Mouse (Mus musculus) hindbrain, embryonic 15.5 days (tissue): ENCODE measurements around the gene Gng10. TPM values are rescaled to one million over a fixed set of nuclear protein-coding genes. Genes with fewer than 3 reads are reported as not detected.
A peak's percentile ranks its signal among the peaks of the same experiment; 100 is the strongest.

ENCODE experiments used
- ATAC-seq: fragments of 200-750 bp; cut with Nextera tagmentation; 2 replicates; pipeline ENCODE4 v1.8.0; 2017; ENCODE audit warnings: low read depth, moderate number of reproducible peaks, moderate TSS enrichment; ENCODE audit not compliant: low FRiP score
- H3K27ac ChIP-seq: fragments of 300-500 bp; sonication (generic); replicated peaks from 2 replicates; pipeline ENCODE4 v1.5.1; 2015; ENCODE audit warnings: mild to moderate bottlenecking, inconsistent platforms
- H3K27me3 ChIP-seq: fragments of 300-500 bp; sonication (generic); 2 replicates; pipeline ENCODE4 v1.6.1; 2015; ENCODE audit warnings: control low read depth, inconsistent platforms
- H3K36me3 ChIP-seq: fragments of 300-500 bp; sonication (generic); 2 replicates; pipeline ENCODE4 v1.6.1; 2015; ENCODE audit warnings: control low read depth, inconsistent platforms
- H3K4me1 ChIP-seq: fragments of 300-500 bp; sonication (generic); replicated peaks from 2 replicates; pipeline ENCODE4 v1.6.1; 2015; ENCODE audit warnings: control low read depth, inconsistent platforms
- H3K4me2 ChIP-seq: fragments of 300-500 bp; sonication (generic); 2 replicates; pipeline ENCODE4 v1.6.1; 2015; ENCODE audit warnings: moderate library complexity, mild to moderate bottlenecking, inconsistent platforms
- H3K4me3 ChIP-seq: fragments of 300-500 bp; sonication (generic); 2 replicates; pipeline ENCODE4 v1.5.1; 2015; ENCODE audit warnings: mild to moderate bottlenecking, inconsistent platforms
- H3K9ac ChIP-seq: fragments of 300-500 bp; sonication (generic); 2 replicates; pipeline ENCODE4 v1.6.1; 2015; ENCODE audit warnings: inconsistent platforms
- H3K9me3 ChIP-seq: fragments of 300-500 bp; sonication (generic); 2 replicates; pipeline ENCODE4 v1.6.1; 2016; ENCODE audit warnings: control low read depth, inconsistent platforms
- WGBS: fragments of 180-500 bp; shearing (Covaris S2); methylation state at CpG from one replicate; pipeline ENCODE4 v1.1.7; 2015; 5-methylcytosine and 5-hydroxymethylcytosine counted together
- polyA plus RNA-seq: library from polyadenylated mRNA; unstranded; fragments of >200 nt; fragmentation: Nextera tagmentation; extraction: Ambion mirVana; gene quantifications from 2 replicates; pipeline ENCODE4 v1.2.1, GENCODE M21; 2015

Gene Gng10
- polyA plus RNA-seq, 1 experiment from 2014 or later: 182 TPM

DNA sequence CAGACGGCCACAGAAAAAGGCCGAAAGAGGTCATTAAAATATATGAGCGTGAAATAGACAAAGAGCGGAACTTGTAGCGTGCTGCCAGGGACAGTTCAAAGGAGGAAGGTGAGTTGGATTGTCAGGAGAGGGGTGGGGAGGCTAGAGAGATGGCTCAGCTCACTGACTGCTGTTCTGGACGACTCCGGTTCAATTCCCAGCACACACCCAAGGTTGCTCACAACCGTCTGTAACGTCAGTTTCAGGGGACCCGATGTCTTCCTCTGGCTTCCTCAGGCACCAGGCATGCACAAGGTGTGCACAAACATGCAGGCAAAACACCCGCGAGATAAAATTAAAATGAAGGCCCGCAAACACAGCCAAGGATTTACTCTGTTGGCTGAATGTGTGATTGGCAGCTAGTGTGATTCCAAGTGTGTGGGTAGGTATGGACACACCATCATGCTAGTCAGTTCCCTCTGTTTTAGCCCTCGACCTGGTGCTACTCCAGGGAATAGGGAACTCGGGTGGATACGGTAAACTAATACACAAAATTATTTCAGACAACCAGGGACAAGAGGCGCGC lies 980 bp downstream of the Gng10 start:
- peak; percentile 36 for ATAC-seq
- peaks cover 21% of the 10 kb centered on the region for H3K36me3 ChIP-seq
- no peaks in the 10 kb centered on the region for H3K27me3 ChIP-seq
- H3K4me3 ChIP-seq: peak overlapping the region; percentile 73
- H3K4me2 ChIP-seq: peak overlapping the region; percentile 58
- peaks cover 13% of the 10 kb centered on the region for H3K4me1 ChIP-seq
- 54% methylated on average over 18 of the region's 18 CpGs for WGBS
- peak overlapping the region; percentile 89 for H3K9ac ChIP-seq
- no peaks in the 10 kb centered on the region for H3K9me3 ChIP-seq
- H3K27ac ChIP-seq: peak overlapping the region; percentile 94

DNA sequence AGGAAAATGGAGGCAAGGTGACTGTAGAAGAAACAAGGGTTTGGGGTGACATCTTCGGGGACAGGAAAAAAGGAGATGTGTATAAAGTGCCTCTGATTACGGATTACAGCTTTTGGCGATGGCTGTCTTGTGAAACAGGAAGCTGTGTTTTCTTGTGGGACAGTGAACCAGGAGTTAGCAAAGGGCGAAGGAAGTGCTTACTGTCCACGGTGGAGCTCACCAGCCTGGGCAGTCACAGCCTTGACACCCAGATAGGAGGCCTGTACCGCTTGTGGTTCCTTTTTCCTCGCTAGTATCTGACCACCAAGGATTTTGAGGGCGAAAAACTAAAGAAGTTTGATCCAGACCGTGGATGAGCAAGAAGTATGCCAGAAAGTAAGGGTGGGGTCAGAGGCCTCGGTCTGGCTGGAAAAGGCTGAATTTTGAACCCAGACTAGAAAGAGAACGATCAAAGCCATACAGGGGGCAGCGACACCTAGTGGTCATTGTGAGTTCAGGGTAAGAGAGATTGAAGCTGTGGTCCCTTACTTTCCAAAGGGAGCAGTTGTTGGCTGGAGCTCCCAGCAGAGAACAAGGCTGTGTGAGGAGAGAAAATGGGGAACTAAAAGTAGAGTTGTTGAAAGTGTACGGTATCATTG lies 1.7 kb downstream of the Gng10 start:
- H3K9ac ChIP-seq: no peak overlapping the region
- peaks cover 24% of the 10 kb centered on the region for H3K36me3 ChIP-seq
- peaks cover 13% of the 10 kb centered on the region for H3K4me1 ChIP-seq
- no peak overlapping the region for H3K27ac ChIP-seq
- no peaks in the 10 kb centered on the region for H3K9me3 ChIP-seq
- H3K4me2 ChIP-seq: peak overlapping the region; percentile 58
- H3K27me3 ChIP-seq: no peaks in the 10 kb centered on the region
- ATAC-seq: no peak
- 50% methylated on average over 13 of the region's 13 CpGs for WGBS
- H3K4me3 ChIP-seq: no peak overlapping the region; the same call in 1 of the 2 replicates

DNA sequence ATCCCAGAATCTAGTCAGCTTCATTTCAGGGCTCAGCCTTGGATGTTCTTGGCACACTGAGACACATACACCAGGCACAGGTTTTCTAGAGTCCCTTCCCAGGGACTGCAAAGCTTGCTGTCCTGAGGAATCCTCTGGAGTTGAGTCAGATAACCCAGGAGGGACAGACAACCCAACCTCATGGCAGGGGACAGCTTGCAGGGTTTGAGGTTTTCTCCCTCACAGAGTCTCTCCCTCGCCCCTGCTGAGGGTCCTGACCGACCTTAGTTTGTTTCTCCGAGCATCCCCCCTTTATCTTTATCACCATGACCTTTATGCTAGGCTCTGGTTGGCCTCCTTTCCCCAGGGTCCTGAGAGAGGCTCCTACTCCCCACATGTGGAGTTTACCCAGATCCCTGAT lies 2.6 kb downstream of the Gng10 start:
- no peaks in the 10 kb centered on the region for H3K27me3 ChIP-seq
- no peak for ATAC-seq
- H3K4me1 ChIP-seq: peaks cover 13% of the 10 kb centered on the region
- no peaks in the 10 kb centered on the region for H3K9me3 ChIP-seq
- no peak overlapping the region for H3K4me3 ChIP-seq
- 81% methylated on average over 3 of the region's 3 CpGs for WGBS
- H3K27ac ChIP-seq: no peak overlapping the region
- peaks cover 26% of the 10 kb centered on the region for H3K36me3 ChIP-seq
- H3K4me2 ChIP-seq: no peak overlapping the region
- H3K9ac ChIP-seq: no peak overlapping the region

DNA sequence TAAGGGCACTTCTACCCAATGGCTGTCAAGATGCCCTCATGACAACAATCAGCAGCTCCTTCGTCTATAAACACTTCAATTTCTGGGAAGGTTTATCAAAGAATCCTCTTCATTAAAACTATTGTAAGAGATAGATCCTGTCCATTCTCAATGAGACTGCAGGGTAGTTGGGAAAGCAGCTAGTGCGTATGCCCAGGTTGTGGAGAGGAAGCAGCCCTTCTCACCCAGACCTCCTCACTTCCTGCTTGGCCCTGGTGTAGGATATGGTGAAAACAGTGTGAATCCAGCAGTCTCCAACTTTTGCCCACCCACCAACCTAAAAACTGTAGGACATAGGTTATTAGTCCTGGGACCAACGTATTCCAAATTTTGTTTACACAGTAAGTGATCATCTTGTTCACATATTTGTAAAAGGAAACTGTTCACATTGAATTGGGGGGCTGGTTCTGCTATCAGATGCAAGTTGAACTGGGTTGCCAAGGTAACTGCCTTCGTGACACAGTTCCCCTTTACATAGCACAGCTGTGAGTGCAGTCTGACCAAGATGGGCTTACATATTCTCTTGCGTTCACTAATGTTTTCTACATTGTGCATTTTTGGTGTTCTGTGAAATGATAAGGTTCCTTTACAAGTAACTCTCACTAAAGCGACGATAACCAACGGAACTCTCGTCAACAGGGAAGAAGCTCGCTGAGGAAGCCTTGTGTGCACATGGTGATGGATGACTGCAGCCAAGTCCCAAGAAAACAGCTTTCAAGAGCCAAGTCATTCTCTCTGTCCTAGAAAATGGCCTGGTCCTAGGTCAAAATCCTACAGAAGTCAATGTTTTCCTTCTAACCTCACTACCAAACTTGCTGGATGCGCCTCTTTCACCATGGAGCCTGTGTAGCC lies 5.8 kb downstream of the Gng10 start:
- H3K4me1 ChIP-seq: peaks cover 9% of the 10 kb centered on the region
- WGBS: 93% methylated on average over 11 of the region's 11 CpGs
- ATAC-seq: no peak
- no peaks in the 10 kb centered on the region for H3K27me3 ChIP-seq
- peaks cover 28% of the 10 kb centered on the region for H3K36me3 ChIP-seq
- no peaks in the 10 kb centered on the region for H3K9me3 ChIP-seq
- H3K4me3 ChIP-seq: no peak overlapping the region
- H3K27ac ChIP-seq: no peak overlapping the region
- H3K4me2 ChIP-seq: no peak overlapping the region
- no peak overlapping the region for H3K9ac ChIP-seq

DNA sequence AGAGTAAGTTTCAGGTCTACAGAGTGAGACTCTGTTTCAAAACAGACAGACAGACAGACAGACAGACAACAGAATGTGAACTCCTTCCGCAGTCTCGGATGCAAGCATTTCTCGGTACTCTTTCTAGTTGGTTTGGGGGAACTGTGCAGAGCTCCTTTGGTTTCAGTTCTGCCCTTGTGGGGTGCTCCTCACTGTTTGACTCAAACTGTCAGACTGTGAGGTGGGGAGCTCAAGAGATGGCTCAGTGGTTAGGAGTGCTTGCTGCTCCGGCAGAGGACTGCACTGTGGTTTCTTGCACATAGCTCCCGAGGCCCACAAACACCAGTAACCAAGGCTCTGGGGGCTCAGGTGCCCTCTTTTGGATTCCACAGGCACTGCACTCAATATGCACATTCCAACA lies 8.2 kb downstream of the Gng10 start:
- H3K27ac ChIP-seq: no peak overlapping the region
- 96% methylated on average over 5 of the region's 5 CpGs for WGBS
- no peak overlapping the region for H3K4me3 ChIP-seq
- H3K9ac ChIP-seq: no peak overlapping the region
- peaks cover 28% of the 10 kb centered on the region for H3K36me3 ChIP-seq
- no peaks in the 10 kb centered on the region for H3K27me3 ChIP-seq
- H3K4me1 ChIP-seq: no peaks in the 10 kb centered on the region
- no peaks in the 10 kb centered on the region for H3K9me3 ChIP-seq
- ATAC-seq: no peak
- no peak overlapping the region for H3K4me2 ChIP-seq

DNA sequence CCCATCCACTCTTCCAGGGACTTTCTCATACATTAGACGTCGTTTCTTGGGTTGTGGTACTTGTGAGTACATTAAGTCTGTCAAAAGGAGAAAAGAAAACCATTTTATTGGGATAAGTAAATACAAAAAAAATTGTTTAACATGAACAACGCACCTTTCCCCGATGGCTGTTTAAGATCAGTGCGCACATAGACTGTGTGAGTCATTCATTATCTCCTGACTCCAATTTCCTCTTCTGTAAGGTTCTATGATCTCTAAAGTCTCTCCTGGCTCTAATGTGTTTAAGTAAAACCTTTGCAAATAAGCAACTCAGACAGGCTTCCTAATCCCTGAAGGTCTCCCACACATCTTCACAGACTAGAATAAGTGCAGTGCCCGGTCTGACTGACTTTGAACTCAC lies 9.0 kb downstream of the Gng10 start:
- H3K9ac ChIP-seq: no peak overlapping the region
- ATAC-seq: no peak

DNA sequence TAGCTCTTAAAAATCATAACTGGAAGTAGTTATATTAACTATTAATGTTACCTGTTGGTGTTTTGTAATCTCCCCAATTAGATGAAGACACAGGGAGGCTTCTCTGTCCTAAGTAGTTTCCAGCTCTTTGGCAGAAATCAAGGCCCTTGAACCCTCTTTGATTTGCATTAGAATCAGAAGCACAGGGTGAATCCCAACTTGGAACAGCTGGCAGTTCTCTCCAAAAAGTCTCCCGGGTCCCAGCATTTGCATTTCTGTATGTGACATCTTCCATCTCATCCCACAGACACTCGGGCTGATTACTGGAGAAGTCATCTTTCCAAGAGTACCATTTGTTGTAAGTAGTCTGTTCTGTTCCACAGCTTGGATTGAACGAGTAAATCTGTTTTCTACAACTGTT lies 12.3 kb downstream of the Gng10 start:
- H3K4me2 ChIP-seq: no peak overlapping the region
- no peaks in the 10 kb centered on the region for H3K9me3 ChIP-seq
- no peak overlapping the region for H3K4me3 ChIP-seq
- H3K27ac ChIP-seq: no peak overlapping the region
- no peak for ATAC-seq
- 20% methylated on average over 3 of the region's 3 CpGs for WGBS
- no peaks in the 10 kb centered on the region for H3K27me3 ChIP-seq
- H3K36me3 ChIP-seq: peaks cover 2% of the 10 kb centered on the region; the same call in 1 of the 2 replicates
- H3K9ac ChIP-seq: no peak overlapping the region
- H3K4me1 ChIP-seq: no peaks in the 10 kb centered on the region

More for the DNA sequence above, 9.0 kb downstream of the Gng10 start:
- Histone ChIP-seq H3K27me3 (no peaks in the 10 kb centered on the region), H3K27ac (no peak overlapping the region), H3K4me1 (no peaks in the 10 kb centered on the region), H3K36me3 (peaks cover 26% of the 10 kb centered on the region), H3K4me2 (no peak overlapping the region), H3K4me3 (no peak overlapping the region), H3K9me3 (no peaks in the 10 kb centered on the region)
- 91% methylated on average over 6 of the region's 6 CpGs for WGBS

DNA sequence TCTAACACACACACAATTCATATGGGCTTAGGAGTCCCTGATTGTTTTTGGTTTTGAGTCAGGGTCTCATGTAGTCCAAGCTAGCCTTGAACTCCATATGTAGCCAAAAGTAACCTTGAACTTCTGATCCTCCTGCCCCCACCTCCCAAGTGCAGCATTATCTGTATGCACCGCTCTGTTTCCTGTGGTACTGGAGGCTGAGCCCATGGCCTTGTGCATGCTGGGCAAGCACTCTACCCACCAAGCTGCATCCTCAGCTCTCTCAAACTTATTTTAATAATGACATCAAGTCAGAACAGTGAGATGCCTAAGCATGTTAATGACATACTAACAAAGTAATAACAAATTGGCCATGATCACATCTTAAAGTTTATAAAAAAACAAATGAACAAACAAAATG lies 16.2 kb downstream of the Gng10 start:
- WGBS: 100% methylated on average over 1 of the region's 1 CpGs
- no peak overlapping the region for H3K27ac ChIP-seq
- no peaks in the 10 kb centered on the region for H3K4me1 ChIP-seq
- H3K9ac ChIP-seq: no peak overlapping the region
- H3K4me3 ChIP-seq: no peak overlapping the region
- H3K27me3 ChIP-seq: no peaks in the 10 kb centered on the region
- ATAC-seq: no peak
- H3K4me2 ChIP-seq: no peak overlapping the region
- no peaks in the 10 kb centered on the region for H3K9me3 ChIP-seq
- no peaks in the 10 kb centered on the region for H3K36me3 ChIP-seq

DNA sequence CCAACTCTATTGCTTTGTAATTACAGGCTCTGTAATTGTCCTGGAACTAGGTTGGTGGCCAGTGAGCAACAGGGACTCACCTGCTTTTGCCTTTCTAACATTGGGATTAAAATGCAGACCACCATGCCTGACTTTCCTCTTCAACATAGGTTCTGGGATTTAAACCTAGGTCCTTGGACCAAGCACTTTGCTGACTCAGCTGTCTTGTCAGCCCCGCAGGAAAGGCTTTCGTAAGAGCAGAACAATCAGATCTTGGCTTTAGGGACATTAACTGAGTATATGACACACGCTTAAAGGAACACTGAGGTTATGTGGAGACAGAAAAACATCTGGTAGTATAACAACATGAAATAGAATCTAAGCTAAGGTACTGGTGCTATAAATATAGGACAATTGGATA lies 23.0 kb downstream of the Gng10 start:
- Histone ChIP-seq H3K4me3 (no peak overlapping the region), H3K9ac (no peak overlapping the region), H3K27me3 (no peaks in the 10 kb centered on the region), H3K9me3 (no peaks in the 10 kb centered on the region), H3K4me1 (no peaks in the 10 kb centered on the region), H3K27ac (no peak overlapping the region), H3K36me3 (no peaks in the 10 kb centered on the region), H3K4me2 (no peak overlapping the region)
- no peak for ATAC-seq
- WGBS: 89% methylated on average over 3 of the region's 3 CpGs

DNA sequence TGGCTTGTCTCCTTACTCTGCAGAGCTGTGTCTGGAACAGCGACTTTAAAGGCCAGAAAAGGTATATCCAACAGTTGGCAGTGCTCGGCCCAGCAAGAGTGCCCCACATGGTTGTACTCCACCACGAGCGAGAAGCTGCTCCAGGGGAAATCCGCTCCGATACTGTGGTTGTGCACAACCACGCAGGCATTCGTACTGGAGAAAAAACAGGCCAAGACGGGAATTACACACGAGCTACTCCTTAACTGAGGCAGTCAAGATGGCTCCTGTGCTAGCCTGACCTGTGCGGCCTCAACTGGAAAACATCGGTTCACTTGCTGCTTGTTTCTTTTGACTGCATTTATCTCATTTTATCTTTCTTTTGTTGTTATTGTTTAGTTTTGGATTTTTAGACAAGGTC lies 27.6 kb downstream of the Gng10 start:
- Histone ChIP-seq H3K4me1 (no peaks in the 10 kb centered on the region), H3K9ac (no peak overlapping the region), H3K9me3 (no peaks in the 10 kb centered on the region; the same call in 1 of the 2 replicates), H3K4me2 (no peak overlapping the region), H3K4me3 (no peak overlapping the region), H3K36me3 (no peaks in the 10 kb centered on the region), H3K27ac (no peak overlapping the region), H3K27me3 (no peaks in the 10 kb centered on the region)
- ATAC-seq: no peak
- 74% methylated on average over 12 of the region's 12 CpGs for WGBS

DNA sequence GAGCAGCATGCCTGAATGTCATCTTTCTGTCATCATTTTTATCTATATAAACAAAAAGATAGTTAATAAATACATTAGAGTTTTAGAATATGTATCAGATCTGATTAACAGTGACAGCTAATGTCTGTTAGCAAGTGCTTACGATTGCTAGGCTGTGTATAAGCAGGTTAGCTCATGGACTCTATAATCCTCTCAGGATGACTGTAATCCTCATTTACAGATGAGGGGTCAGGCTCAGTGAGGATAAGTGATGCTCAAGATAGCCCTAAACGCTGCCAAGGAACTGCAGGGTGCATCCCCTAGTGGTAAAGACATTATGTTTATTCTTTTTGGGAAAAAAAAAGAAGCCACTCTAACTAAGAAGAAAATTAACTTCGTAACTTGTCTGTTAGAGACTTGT lies 34.4 kb downstream of the Gng10 start:
- WGBS: 57% methylated on average over 3 of the region's 3 CpGs

DNA sequence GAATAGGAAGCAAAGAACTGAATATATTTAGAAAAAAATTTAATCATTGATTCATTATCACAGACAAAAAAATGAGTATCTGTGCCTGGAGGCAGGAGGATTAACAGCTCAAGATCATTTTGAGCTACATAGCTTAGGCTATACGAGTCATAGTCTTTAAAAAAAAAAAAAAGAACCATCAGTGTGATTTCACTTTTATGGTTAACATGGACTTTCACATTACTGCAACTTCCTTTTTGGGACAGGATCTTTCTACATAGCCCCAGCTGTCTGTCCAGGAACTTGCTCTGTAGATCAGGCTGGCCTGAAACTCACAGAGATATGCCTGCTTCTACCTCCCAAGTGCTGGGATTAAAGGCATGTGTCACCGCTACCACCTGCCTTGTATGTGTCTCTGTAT lies 48.5 kb downstream of the Gng10 start:
- Histone ChIP-seq H3K4me1 (no peaks in the 10 kb centered on the region), H3K9me3 (no peaks in the 10 kb centered on the region), H3K4me3 (no peak overlapping the region), H3K27ac (no peak overlapping the region), H3K27me3 (no peaks in the 10 kb centered on the region), H3K4me2 (no peak overlapping the region), H3K9ac (no peak overlapping the region), H3K36me3 (no peaks in the 10 kb centered on the region)
- WGBS: 84% methylated on average over 2 of the region's 2 CpGs
- ATAC-seq: no peak

More for the DNA sequence above, 34.4 kb downstream of the Gng10 start:
- Histone ChIP-seq H3K4me1 (no peaks in the 10 kb centered on the region), H3K9me3 (no peaks in the 10 kb centered on the region; the same call in 1 of the 2 replicates), H3K27ac (no peak overlapping the region), H3K36me3 (no peaks in the 10 kb centered on the region), H3K9ac (no peak overlapping the region), H3K4me3 (no peak overlapping the region), H3K4me2 (no peak overlapping the region), H3K27me3 (no peaks in the 10 kb centered on the region)
- no peak for ATAC-seq
